8 mouse cellular contexts compared by ENCODE assay signal in genomic region chr10:13473833-13474567, GRCm38 (mm10). TPM values are rescaled to one million over a fixed set of nuclear protein-coding genes. Genes with fewer than 3 reads are reported as not detected.
DNase-seq lines count a peak whose midpoint lies in the region; ATAC-seq and TF ChIP-seq lines count a peak whose summit lies in the region.

TSS of gene Phactr2 (minus strand) at chr10:13474412.

- H3K4me3 ChIP-seq in embryonic fibroblast, embryonic 13.5 days (ENCODE audit: insufficient read depth, low read length) = peak within 1 kb of the TSS; percentile 45
- peak within 1 kb of the TSS; percentile 65 for H3K4me3 ChIP-seq in lung, embryonic 16.5 days (ENCODE audit: low read length)
- peak within 1 kb of the TSS; percentile 51 for H3K4me3 ChIP-seq in olfactory bulb, adult 2 months (ENCODE audit: insufficient read depth, low read depth, low read length)

- peak; percentile 84 for ATAC-seq in lung, embryonic 16.5 days (ENCODE audit: low read depth)

- no peak for TF ChIP-seq POLR2A in embryonic fibroblast, embryonic 13.5 days (IDR thresholded peaks at IDR 0.05; ENCODE audit: low read depth, low read length)
- no peak for TF ChIP-seq POLR2A in olfactory bulb, adult 2 months (IDR thresholded peaks at IDR 0.05; ENCODE audit: insufficient read depth, low read depth, low read length)

- H3K27ac ChIP-seq in embryonic fibroblast, embryonic 13.5 days (ENCODE audit: insufficient read depth, low read length) = no peak within 1 kb of the TSS
- H3K27ac ChIP-seq in lung, embryonic 16.5 days (ENCODE audit: low read length) = no peak within 1 kb of the TSS
- no peak within 1 kb of the TSS for H3K27ac ChIP-seq in olfactory bulb, adult 2 months (ENCODE audit: insufficient read depth, low read depth, low read length)

- no peaks in the 10 kb centered on the region for H3K36me3 ChIP-seq in lung, embryonic 16.5 days (ENCODE audit: control insufficient read depth, insufficient read depth, low read length)

- H3K9ac ChIP-seq in lung, embryonic 16.5 days (ENCODE audit: low read length) = peak within 1 kb of the TSS; percentile 70

- TF ChIP-seq CTCF in embryonic fibroblast, embryonic 13.5 days (IDR thresholded peaks at IDR 0.05; ENCODE audit: borderline replicate concordance, insufficient read depth, low read length) = no peak
- no peak for TF ChIP-seq CTCF in olfactory bulb, adult 2 months (IDR thresholded peaks at IDR 0.05; ENCODE audit: insufficient read depth, low read depth, low read length)

- H3K27me3 ChIP-seq in lung, embryonic 16.5 days (ENCODE audit: control insufficient read depth, insufficient read depth, low read depth, low read length) = peaks cover 10% of the 10 kb centered on the region

- intact Hi-C loops in heart, postnatal 10 days (cut with DNase I) = loop anchor here (5.0 kb wide), 1 partner anchor 37 kb away; no protein-coding TSS in a partner anchor

- peak; percentile 51 to 61 for DNase-seq in B cell, adult 2 months
- peak; percentile 57 for DNase-seq in adrenal gland, postnatal 10 days
- DNase-seq in heart, postnatal 10 days = peak; percentile 60 to 62
- peak; percentile 51 to 73 for DNase-seq in kidney, postnatal 36 days
- peak; percentile 69 for DNase-seq in thymus, postnatal 25 days

- no peaks in the 10 kb centered on the region for H3K9me3 ChIP-seq in lung, embryonic 16.5 days (ENCODE audit: control insufficient read depth, low read length)

- no peaks in the 10 kb centered on the region for H3K4me1 ChIP-seq in embryonic fibroblast, embryonic 13.5 days (ENCODE audit: control insufficient read depth, insufficient read depth, low read length)
- peaks cover 9% of the 10 kb centered on the region for H3K4me1 ChIP-seq in lung, embryonic 16.5 days (replicated peaks; ENCODE audit: control insufficient read depth, insufficient read depth, low read length)
- peaks cover 13% of the 10 kb centered on the region for H3K4me1 ChIP-seq in olfactory bulb, adult 2 months (ENCODE audit: control insufficient read depth, insufficient read depth, low read length)

- peak within 1 kb of the TSS; percentile 93 for H3K4me2 ChIP-seq in lung, embryonic 16.5 days (ENCODE audit: low read depth, low read length)

- under 1% methylated on average over 62 of the region's 71 CpGs for WGBS in lung, embryonic 16.5 days
- 1% methylated on average over 71 of the region's 71 CpGs for WGBS in olfactory bulb, adult 2 months

RNA-seq across cellular contexts. Expression of gene Phactr2, which starts in this region (rescaled TPM):
- total RNA-seq in adrenal gland, postnatal 10 days (2021) = 10 to 100 TPM; 32.1 to 39.0 TPM
- 11.3 and 15.9 TPM in 2 replicates for polyA plus RNA-seq in embryonic fibroblast, embryonic 13.5 days (2011; ENCODE audit: insufficient read length, low read depth, missing spikeins)
- 10 to 100 TPM; 57.3 to 63.5 TPM for total RNA-seq in heart, postnatal 10 days (2021)
- polyA plus RNA-seq in lung, embryonic 16.5 days (2015; fragmentation: Nextera tagmentation; extraction: Ambion mirVana) = 19.7 and 22.3 TPM in 2 replicates
- not detected in 2 replicates for polyA plus RNA-seq in olfactory bulb, adult 2 months (2012; ENCODE audit: insufficient read depth, insufficient read length, low replicate concordance, missing spikeins)
